Mouse (Mus musculus) 3T3-L1 (cell line): ENCODE measurements at regions not wholly inside any gene's neighbourhood (a gene's known extent, or its start where the extent isn't known, plus 50 kb on each side); places are given as distances from the start of the nearest gene placed in this dataset.

Experiments
- DNase-seq: peaks from one replicate; pipeline ENCODE4 v3.0.0-alpha.2; 2015; ENCODE audit warnings: low read depth, low spot score

GRCm38 (mm10) chr3:149331251-149331960 lies 341.1 kb upstream of the Adgrl2 start:
- no peak for DNase-seq

DNA sequence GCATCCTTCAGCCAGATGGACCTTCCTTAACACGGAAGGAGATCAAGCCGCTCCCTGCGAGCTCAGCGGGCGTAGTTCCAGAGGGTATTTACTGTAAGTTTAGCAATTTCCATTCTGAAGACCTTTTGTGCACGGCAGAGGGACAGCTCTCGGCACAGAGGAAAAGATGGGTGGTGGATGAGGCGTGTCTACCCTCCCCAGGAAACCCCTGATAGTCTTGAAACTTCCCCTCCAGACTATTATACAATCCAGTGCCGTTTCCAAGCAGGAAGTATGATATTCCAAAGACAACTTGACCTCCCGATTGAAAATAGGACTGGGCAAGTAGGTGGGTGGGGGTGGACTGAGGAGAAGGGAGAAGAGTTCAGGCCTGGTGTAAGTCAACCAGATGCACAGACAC lies 340.4 kb upstream of the Adgrl2 start:
- no peak for DNase-seq

GRCm38 (mm10) chr3:149330041-149330440 lies 339.7 kb upstream of the Adgrl2 start:
- DNase-seq: no peak

DNA sequence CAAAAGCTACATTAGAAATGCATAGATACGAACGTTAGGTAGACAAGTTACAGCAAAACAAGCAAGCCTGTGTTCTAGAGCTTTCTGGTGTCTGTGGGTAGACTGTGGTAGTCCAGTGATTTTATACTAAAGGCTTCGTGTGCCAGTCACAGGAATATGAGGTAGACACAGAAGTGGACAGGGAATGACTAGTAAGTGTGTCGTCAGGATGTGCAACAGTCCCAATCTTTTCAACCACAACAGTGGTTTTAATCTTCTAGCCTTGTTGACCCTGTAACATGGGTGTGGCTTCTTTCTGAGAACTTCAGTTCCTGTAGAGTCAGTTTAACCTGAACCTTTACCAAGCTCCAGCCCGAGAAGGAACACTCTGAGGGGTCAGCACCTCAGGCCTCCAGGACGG lies 339.3 kb upstream of the Adgrl2 start:
- DNase-seq: no peak

DNA sequence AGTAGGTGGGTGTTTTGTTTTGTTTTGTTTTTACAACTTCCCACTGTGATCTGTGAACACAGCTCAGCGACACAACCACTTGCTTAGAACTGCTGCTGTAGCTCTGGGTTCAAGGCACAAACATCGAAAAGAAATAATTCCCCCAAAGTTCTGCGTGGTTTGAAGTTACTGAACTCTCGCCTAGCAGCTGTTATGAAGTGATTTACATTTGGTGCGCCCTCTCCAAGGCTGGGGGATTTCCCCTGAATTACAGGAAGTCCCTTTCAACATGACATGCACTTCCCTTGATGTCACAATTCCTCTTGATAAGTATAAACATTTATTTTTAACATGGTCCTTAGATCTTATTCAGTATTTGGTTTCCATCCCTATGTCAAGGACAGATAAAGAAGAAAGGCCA lies 336.3 kb upstream of the Adgrl2 start:
- DNase-seq: no peak

DNA sequence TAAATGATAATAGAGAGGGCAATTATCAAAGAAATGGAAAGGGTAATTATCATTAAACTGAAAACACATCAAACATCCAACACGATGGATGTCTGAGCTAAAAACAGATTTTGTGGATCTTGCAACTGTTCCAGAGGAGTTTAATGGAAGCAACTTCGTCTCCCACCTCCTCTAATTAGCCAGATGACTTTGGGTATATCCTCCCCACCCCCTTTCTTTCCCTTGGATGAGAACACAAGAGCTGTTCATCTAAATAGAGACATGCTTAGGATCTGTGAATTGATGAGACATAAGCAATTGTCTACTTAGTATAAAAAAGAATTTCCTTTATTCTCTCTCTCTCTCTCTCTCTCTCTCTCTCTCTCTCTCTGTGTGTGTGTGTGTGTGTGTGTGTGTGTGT lies 333.7 kb upstream of the Adgrl2 start:
- no peak for DNase-seq

DNA sequence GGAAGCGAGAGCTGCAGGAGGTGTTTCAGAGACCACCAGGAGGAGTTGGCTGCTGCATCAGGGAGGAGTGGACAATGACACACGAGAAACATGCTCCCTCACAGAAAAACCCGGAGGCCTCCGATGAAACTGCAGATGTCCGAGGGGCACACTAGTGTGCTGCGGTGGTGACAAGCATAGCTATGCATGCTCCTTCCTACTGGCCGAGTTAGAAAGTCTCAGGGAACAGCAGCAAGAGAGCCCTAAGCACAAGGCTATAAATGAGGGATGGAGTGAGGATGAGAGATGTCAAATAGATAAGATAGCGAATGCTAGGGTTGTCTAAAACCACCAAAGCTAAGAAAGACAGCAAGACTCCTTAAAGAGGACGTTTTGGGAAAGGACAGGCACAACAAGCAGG lies 328.4 kb upstream of the Adgrl2 start:
- no peak for DNase-seq

DNA sequence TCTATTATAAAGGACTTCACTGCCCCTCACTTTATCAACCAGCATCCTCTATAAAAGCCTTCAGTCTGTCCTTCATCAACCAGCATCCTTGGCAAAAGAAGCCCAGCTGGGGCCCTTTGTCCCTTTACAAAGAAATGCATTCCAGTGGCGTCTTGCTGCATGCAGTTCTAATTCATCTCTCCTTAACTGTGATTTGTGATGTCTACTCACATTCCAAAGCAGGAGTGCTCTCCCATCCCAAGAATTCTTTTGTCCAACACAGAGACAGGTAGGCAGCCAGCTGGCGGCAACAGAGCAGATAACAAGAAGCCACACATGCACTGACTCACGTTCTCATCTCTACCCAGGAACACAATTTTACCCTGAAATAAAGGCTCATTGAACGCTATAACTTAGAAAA lies 323.9 kb upstream of the Adgrl2 start:
- no peak for DNase-seq

GRCm38 (mm10) chr3:149313217-149313616 lies 322.9 kb upstream of the Adgrl2 start:
- DNase-seq: no peak

- no peak for DNase-seq
Observed at GRCm38 (mm10) chr3:149311576-149311975, 321.2 kb upstream of the Adgrl2 start.

DNA sequence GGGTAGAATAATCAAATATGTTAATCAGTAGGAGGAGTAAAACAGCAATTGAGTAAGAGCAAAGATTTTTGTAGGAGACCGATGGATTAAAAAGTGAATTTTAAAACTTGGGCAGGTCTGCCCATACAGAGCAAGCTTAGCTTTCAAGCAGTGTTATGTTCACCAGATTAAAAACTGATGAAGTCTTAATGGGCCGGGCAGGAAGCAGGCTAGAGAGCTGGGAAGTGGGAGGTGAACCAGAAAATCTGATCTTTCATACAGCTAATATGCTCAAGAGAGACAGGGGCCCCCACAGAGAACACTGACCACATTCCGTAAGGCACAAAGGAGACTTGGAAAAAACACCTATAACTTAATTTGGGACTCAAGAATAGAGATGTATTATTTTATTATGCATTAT lies 316.4 kb upstream of the Adgrl2 start:
- DNase-seq: no peak

- no peak for DNase-seq
Observed at GRCm38 (mm10) chr3:149306291-149306690, 315.9 kb upstream of the Adgrl2 start.

DNA sequence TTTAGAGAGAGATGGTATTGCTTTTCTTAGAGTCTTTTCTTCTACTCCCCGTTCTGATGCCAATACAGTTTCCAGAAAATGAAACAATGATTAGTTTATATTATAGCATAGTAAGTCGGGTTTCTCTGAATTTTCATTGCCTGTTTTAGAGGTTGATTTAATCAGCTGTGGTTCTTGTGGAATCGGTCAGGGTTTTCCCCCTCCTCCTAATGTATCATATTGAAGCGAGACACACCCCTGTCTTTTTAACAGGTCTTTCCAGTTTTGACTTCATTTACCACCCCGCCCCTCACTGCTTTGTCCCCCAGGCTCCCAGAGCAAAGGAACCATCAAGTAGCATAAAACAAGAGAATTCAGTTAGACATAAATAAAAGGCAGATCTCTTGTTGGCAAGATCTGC lies 315.1 kb upstream of the Adgrl2 start:
- DNase-seq: no peak

DNA sequence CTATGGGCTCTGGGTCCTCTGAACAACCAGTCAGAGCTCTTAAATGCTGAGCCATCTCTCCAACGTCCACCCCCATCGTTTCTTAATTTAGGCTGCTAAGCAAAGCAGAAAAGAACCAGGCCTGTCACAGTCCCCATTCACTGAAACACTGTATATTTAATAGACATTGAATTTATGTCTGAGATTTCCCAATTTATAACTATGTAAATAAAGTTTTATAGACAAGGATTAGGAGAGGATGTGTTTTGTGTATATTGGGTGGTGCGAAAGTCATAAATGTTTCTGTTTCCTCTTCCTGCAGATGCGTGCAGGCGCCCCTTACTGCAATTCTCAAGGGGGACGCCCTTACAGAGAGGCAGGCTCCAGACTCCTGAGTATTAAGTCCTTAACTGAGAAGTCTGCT lies 314.7 kb upstream of the Adgrl2 start:
- DNase-seq: no peak

DNA sequence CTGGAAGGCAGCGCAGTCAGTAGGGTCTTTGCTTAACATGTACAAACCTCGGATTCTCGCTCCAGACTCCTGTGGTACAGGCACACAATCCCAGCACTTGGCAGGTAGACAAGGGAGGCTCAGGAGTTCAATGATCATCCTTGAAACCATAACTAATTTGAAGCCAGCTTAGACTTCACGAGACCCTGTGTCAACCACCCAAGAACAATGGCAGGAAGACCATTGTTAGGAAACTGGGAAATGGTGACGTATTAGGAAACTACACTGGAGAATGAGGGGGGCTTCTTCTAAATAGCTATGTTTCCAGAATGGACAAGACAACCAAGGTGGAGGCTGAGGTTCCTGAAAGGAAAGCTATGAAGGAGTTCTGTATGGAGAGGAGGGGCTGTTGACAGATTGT lies 313.1 kb upstream of the Adgrl2 start:
- no peak for DNase-seq

- no peak for DNase-seq
Observed at GRCm38 (mm10) chr3:149300002-149300401, 309.6 kb upstream of the Adgrl2 start.

DNA sequence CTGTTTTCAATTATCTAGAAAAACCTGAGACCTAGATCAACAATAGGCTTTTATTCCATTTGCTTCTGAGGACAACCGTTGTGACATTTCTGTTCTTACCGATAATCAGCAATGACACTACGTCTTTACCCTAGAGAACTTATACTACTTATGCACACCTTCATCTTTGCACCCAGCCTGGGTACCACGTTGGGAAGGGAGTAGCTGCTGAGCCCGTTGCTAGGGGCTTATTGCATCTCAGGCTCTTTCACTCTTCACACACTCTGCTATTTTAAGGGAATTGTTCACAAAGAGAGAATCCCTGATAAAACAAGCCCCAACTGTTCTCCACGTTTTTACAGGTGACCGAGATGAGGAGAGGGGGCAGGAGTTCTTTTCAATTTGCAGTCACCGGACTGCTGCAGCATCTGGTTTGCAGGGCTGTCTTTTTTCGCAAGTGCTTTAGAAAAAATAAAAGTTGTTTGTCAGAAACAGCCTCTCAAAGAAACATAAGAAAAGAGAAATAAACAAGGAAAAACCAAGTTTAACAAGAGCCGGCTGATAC lies 306.1 kb upstream of the Adgrl2 start:
- no peak for DNase-seq

GRCm38 (mm10) chr3:149295942-149296341 lies 305.6 kb upstream of the Adgrl2 start:
- no peak for DNase-seq

DNA sequence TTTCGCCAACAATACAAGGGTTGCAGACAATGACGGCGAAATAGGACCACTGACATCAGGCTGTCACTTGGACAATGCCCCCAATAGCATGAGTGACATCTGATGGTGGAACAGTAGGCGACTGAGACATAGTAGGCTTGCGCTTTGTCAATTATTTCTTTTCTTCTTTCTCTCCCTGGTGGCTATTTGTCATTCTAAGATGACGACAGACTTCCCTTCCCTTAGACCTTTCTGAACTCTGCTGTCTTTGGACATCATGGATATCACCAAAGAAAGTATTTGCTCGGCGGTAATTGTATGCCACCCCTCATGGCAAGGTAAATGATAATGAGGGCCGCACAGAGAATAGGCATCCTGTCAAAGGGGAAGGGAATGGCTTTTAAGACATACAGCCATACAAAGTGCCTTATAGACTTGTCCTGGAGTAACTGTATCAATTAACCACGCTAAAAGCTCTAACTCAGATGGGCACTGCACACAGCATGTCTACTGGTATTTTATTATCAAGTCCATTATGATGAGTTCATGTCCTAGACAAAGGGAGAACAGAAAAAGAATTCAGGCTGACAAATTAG lies 305.0 kb upstream of the Adgrl2 start:
- no peak for DNase-seq

GRCm38 (mm10) chr3:149294445-149294844 lies 304.1 kb upstream of the Adgrl2 start:
- no peak for DNase-seq

DNA sequence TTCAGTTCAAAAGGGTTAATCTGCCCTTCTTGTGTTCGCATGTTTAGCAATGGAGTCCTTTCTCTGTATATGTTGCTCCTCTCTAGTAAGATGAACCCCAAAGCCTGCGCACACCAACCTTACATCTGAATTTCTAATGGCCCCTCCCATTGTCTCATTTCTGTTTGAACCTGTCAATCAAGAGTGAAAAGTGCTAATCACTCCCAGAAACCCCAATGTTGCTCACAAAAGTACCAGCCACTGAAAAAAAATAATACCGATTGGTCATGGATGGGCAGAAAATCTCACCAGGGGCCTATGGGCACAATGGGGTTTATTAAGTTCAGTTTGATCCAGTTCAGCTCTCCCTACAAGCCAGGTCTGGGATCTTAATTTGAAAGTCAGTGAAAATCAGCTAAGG lies 302.1 kb upstream of the Adgrl2 start:
- DNase-seq: no peak

GRCm38 (mm10) chr3:149291473-149291872 lies 301.1 kb upstream of the Adgrl2 start:
- DNase-seq: no peak

GRCm38 (mm10) chr3:149290228-149290627 lies 299.9 kb upstream of the Adgrl2 start:
- no peak for DNase-seq
